Mouse (Mus musculus) CH12.LX (cell line): ENCODE measurements around the gene Ubxn1. TPM values are rescaled to one million over a fixed set of nuclear protein-coding genes. Genes with fewer than 3 reads are reported as not detected.
A peak's percentile ranks its signal among the peaks of the same experiment; 100 is the strongest.

Source experiments
- DNase-seq: peaks from one replicate; pipeline ENCODE4 v3.0.0-alpha.2; 2013; ENCODE audit errors: extremely low read depth
- H3K27ac ChIP-seq: 2 replicates; pipeline ENCODE4 v1.5.1; 2012; ENCODE audit warnings: low read depth, mild to moderate bottlenecking, control low read depth, moderate library complexity; ENCODE audit not compliant: insufficient read depth
- H3K27me3 ChIP-seq: replicated peaks from 2 replicates; pipeline ENCODE3; 2012; ENCODE audit warnings: inconsistent platforms
- H3K36me3 ChIP-seq, 2 experiments: replicated peaks in 1 of 2; 2 replicates each; pipeline versions ENCODE3 to v1.6.1; 2012; ENCODE audit warnings: inconsistent platforms in 1 of 2, low read length in 1 of 2, mild to moderate bottlenecking in 1 of 2, mixed read lengths in 1 of 2, moderate library complexity in 1 of 2; ENCODE audit not compliant: control insufficient read depth in 1 of 2, insufficient read depth in 1 of 2
- H3K4me1 ChIP-seq, 2 experiments: 2 replicates each; pipeline ENCODE4 v1.6.1; 2012; ENCODE audit warnings: inconsistent platforms in 1 of 2, moderate library complexity in 1 of 2; ENCODE audit not compliant: insufficient read depth in 2 of 2, control insufficient read depth in 1 of 2
- H3K4me2 ChIP-seq: 2 replicates; pipeline ENCODE4 v1.6.1; 2012; ENCODE audit warnings: low read depth, mild to moderate bottlenecking, control low read depth; ENCODE audit not compliant: poor library complexity, insufficient read depth, severe bottlenecking
- H3K4me3 ChIP-seq, 3 experiments: fragments of 150-350 bp in 1 of 3; sonication (generic) in 1 of 3; replicated peaks in 1 of 3; 2 replicates each; pipeline versions ENCODE3 to v1.5.1; 2011 to 2012; ENCODE audit warnings: low read depth in 2 of 3, low read length in 2 of 3, mild to moderate bottlenecking in 2 of 3, moderate library complexity in 2 of 3, control low read depth in 1 of 3, improper control_type of control experiment in 1 of 3, inconsistent platforms in 1 of 3, mixed read lengths in 1 of 3; ENCODE audit not compliant: poor library complexity in 1 of 3
- H3K79me2 ChIP-seq: replicated peaks from 2 replicates; pipeline ENCODE4 v1.6.1; 2012; ENCODE audit warnings: mild to moderate bottlenecking, moderate library complexity; ENCODE audit not compliant: control insufficient read depth, poor library complexity, insufficient read depth, severe bottlenecking; ENCODE audit errors: extremely low read depth
- H3K9ac ChIP-seq: 2 replicates; pipeline ENCODE4 v1.6.1; 2012; ENCODE audit warnings: low read depth, mild to moderate bottlenecking, control low read depth, moderate library complexity; ENCODE audit not compliant: insufficient read depth
- H3K9me3 ChIP-seq: replicated peaks from 2 replicates; pipeline ENCODE3; 2012; ENCODE audit warnings: low read length, inconsistent platforms, mixed read lengths
- CHD2 ChIP-seq: IDR thresholded peaks from 2 replicates; pipeline ENCODE4 v1.6.1; 2011; ENCODE audit warnings: low read length, improper control_type of control experiment
- CTCF ChIP-seq, 2 experiments: IDR thresholded peaks in 1 of 2; conservative IDR thresholded peaks in 1 of 2; 2 replicates each; pipeline ENCODE4 v1.5.1; 2011 to 2012; ENCODE audit warnings: low read depth in 2 of 2, low read length in 2 of 2, improper control_type of control experiment in 1 of 2, inconsistent platforms in 1 of 2, mild to moderate bottlenecking in 1 of 2, moderate library complexity in 1 of 2
- E2F4 ChIP-seq: IDR thresholded peaks from 2 replicates; pipeline ENCODE4 v1.6.1; 2011; ENCODE audit warnings: low read depth, low read length, improper control_type of control experiment; ENCODE audit not compliant: insufficient replicate concordance
- ELF1 ChIP-seq: IDR thresholded peaks from 2 replicates; pipeline ENCODE4 v1.6.1; 2014; ENCODE audit warnings: low read depth, mild to moderate bottlenecking, inconsistent platforms, low read length, improper control_type of control experiment
- GABPA ChIP-seq: IDR thresholded peaks from 2 replicates; pipeline ENCODE4 v1.6.1; 2012; ENCODE audit warnings: low read depth, low read length, improper control_type of control experiment, inconsistent platforms; ENCODE audit not compliant: insufficient replicate concordance
- HCFC1 ChIP-seq: IDR thresholded peaks from 2 replicates; pipeline ENCODE4 v1.6.1; 2012; ENCODE audit warnings: low read depth, mild to moderate bottlenecking, inconsistent platforms, low read length, improper control_type of control experiment
- IRF4 ChIP-seq: IDR thresholded peaks from 2 replicates; pipeline ENCODE4 v1.6.1; 2014; ENCODE audit warnings: low read depth, mild to moderate bottlenecking, inconsistent platforms, low read length, improper control_type of control experiment
- MAZ ChIP-seq: IDR thresholded peaks from 2 replicates; pipeline ENCODE4 v1.6.1; 2012; ENCODE audit warnings: low read depth, mild to moderate bottlenecking, inconsistent platforms, low read length, improper control_type of control experiment, moderate library complexity
- MXI1 ChIP-seq: IDR thresholded peaks from 2 replicates; pipeline ENCODE4 v1.6.1; 2011; ENCODE audit warnings: mild to moderate bottlenecking, low read depth, low read length, improper control_type of control experiment
- NELFE ChIP-seq: IDR thresholded peaks from 2 replicates; pipeline ENCODE4 v1.6.1; 2011; ENCODE audit warnings: low read depth, low read length, improper control_type of control experiment
- NRF1 ChIP-seq: IDR thresholded peaks from 2 replicates; pipeline ENCODE4 v1.6.1; 2014; ENCODE audit warnings: low read depth, mild to moderate bottlenecking, inconsistent platforms, low read length, improper control_type of control experiment, moderate library complexity
- PAX5 ChIP-seq: IDR thresholded peaks from 2 replicates; pipeline ENCODE4 v1.6.1; 2012; ENCODE audit warnings: low read length, inconsistent platforms, mixed read lengths
- POLR2AphosphoS2 ChIP-seq: IDR thresholded peaks from 2 replicates; pipeline ENCODE4 v1.6.1; 2011; ENCODE audit warnings: low read depth, low read length, improper control_type of control experiment
- RAD21 ChIP-seq: IDR thresholded peaks from 2 replicates; pipeline ENCODE4 v1.6.1; 2011; ENCODE audit warnings: low read depth, mild to moderate bottlenecking, low read length, improper control_type of control experiment, moderate library complexity
- RCOR1 ChIP-seq: conservative IDR thresholded peaks from 2 replicates; pipeline ENCODE4 v1.6.1; 2012; ENCODE audit warnings: low read depth, mild to moderate bottlenecking, inconsistent platforms, low read length, improper control_type of control experiment
- SMC3 ChIP-seq: IDR thresholded peaks from 2 replicates; pipeline ENCODE4 v1.6.1; 2011; ENCODE audit warnings: low read depth, low read length, improper control_type of control experiment
- TCF12 ChIP-seq: IDR thresholded peaks from 2 replicates; pipeline ENCODE4 v1.6.1; 2014; ENCODE audit warnings: low read depth, mild to moderate bottlenecking, inconsistent platforms, low read length, improper control_type of control experiment
- UBTF ChIP-seq: IDR thresholded peaks from 2 replicates; pipeline ENCODE4 v1.6.1; 2012; ENCODE audit warnings: low read depth, mild to moderate bottlenecking, inconsistent platforms, low read length, improper control_type of control experiment, moderate library complexity
- USF1 ChIP-seq: IDR thresholded peaks from 2 replicates; pipeline ENCODE4 v1.6.1; 2014; ENCODE audit warnings: low read depth, mild to moderate bottlenecking, inconsistent platforms, low read length, improper control_type of control experiment
- USF2 ChIP-seq: conservative IDR thresholded peaks from 2 replicates; pipeline ENCODE4 v1.6.1; 2011; ENCODE audit warnings: low read depth, low read length, improper control_type of control experiment
- ZC3H11A ChIP-seq: IDR thresholded peaks from 2 replicates; pipeline ENCODE4 v1.6.1; 2012; ENCODE audit warnings: low read depth, mild to moderate bottlenecking, inconsistent platforms, low read length, improper control_type of control experiment
- ZKSCAN1 ChIP-seq: IDR thresholded peaks from 2 replicates; pipeline ENCODE4 v1.6.1; 2012; ENCODE audit warnings: low read depth, inconsistent platforms, low read length, improper control_type of control experiment, borderline replicate concordance
- ZNF384 ChIP-seq: IDR thresholded peaks from 2 replicates; pipeline ENCODE4 v1.6.1; 2012; ENCODE audit warnings: low read depth, low read length, improper control_type of control experiment, inconsistent platforms
- dilution Hi-C: fragments of 300-500 bp; cut with MboI; formaldehyde crosslinking; loops from 2 replicates; pipeline ENCODE4 v1.14.3; 2020; ENCODE audit warnings: low sequenced_read_pairs; ENCODE audit not compliant: extremely low pct_unique_long_range_greater_than_20kb, extremely low pct_ligation_motif_present
- in situ Hi-C: fragments of 300-500 bp; cut with MboI; formaldehyde crosslinking; loops from 3 replicates; pipeline ENCODE4 v1.14.3; 2019; ENCODE audit warnings: low sequenced_read_pairs, low pct_ligation_motif_present, low pct_unique_long_range_greater_than_20kb, mixed read lengths
- polyA plus RNA-seq: library from polyadenylated mRNA; unstranded; fragments of >175 nt; gene quantifications from 2 replicates; pipeline ENCODE4 v1.2.1, GENCODE M21; 2012; ENCODE audit warnings: low read depth; ENCODE audit not compliant: insufficient read length
- total RNA-seq, 2 experiments: library from RNA; depleted of rRNA; stranded (reverse); fragments of 300-350 nt in 1 of 2; fragments of >200 nt in 1 of 2; gene quantifications; 2 replicates each; pipeline ENCODE4 v1.2.3; 2012 to 2014

Gene Ubxn1
- total and polyA plus RNA-seq, 3 experiments, result 96.3 to 226 (median 140) TPM

GRCm38 (mm10) chr19:8844371-8845129, 26.7 kb upstream of the Ubxn1 start:
- in situ Hi-C loops, result loop anchor here (25.0 kb wide), 1 partner anchor 1018 kb away; no protein-coding TSS in a partner anchor
- peak; percentile 75 for DNase-seq
- Histone ChIP-seq H3K27ac (no peak overlapping the region), H3K4me1 (peaks cover 6 to 18% of the 10 kb centered on the region in 2 experiments), H3K4me3 (no peak overlapping the region)
- TF ChIP-seq RAD21 (peak; percentile 63), E2F4 (no peak), NELFE (no peak), ZKSCAN1 (no peak), ZNF384 (peak; percentile 80), RCOR1 (no peak), IRF4 (no peak), NRF1 (no peak), HCFC1 (no peak), ELF1 (no peak), SMC3 (peak; percentile 57), USF1 (no peak), ZC3H11A (no peak), GABPA (no peak), CTCF (conservative IDR thresholded peaks at IDR 0.05 in 1 of 2, IDR thresholded peaks at IDR 0.05 in 1 of 2; ENCODE audit: low read depth in 2 of 2, low read length in 2 of 2) (peak; percentile 65 to 79; a peak in 3 of 4 replicates)
- TF ChIP-seq, all 38 proteins: peak for 4
- Histone ChIP-seq H3K36me3 (peaks cover 42 to 77% of the 10 kb centered on the region in 2 experiments), H3K79me2 (peaks cover 15% of the 10 kb centered on the region), H3K4me2 (no peak overlapping the region), H3K9me3 (no peaks in the 10 kb centered on the region), H3K27me3 (no peaks in the 10 kb centered on the region), H3K9ac (no peak overlapping the region)
- dilution Hi-C loops, result no loop called here

- no peak for DNase-seq
- in situ Hi-C loops (loop anchor here (25.0 kb wide), 1 partner anchor 1014 kb away; no protein-coding TSS in a partner anchor), dilution Hi-C loops (no loop called here)
- Histone ChIP-seq H3K27me3 (no peaks in the 10 kb centered on the region), H3K27ac (no peak overlapping the region), H3K4me3 (no peak overlapping the region), H3K36me3 (peaks cover 37 to 55% of the 10 kb centered on the region in 2 experiments), H3K4me1 (no peaks in the 10 kb centered on the region), H3K9me3 (no peaks in the 10 kb centered on the region), H3K79me2 (no peaks in the 10 kb centered on the region), H3K9ac (no peak overlapping the region), H3K4me2 (no peak overlapping the region)
- TF ChIP-seq ZC3H11A (no peak), ZNF384 (no peak), POLR2AphosphoS2 (no peak), MXI1 (no peak), UBTF (no peak), GABPA (no peak), MAZ (no peak), USF2 (no peak), PAX5 (no peak), TCF12 (no peak), NELFE (no peak), ZKSCAN1 (no peak), CHD2 (no peak), RCOR1 (no peak)
Measured at GRCm38 (mm10) chr19:8848356-8848755, 22.9 kb upstream of the Ubxn1 start.
